Mouse (Mus musculus): ENCODE data around the gene Phf23.

Gene Phf23

GRCm38 (mm10) chr11:70021264-70022132, 25.9 kb downstream of the Phf23 start:
- peak; percentile 99 for DNase-seq (ENCODE audit: low read depth, low spot score)

GRCm38 (mm10) chr11:70023481-70024150, 28.0 kb downstream of the Phf23 start:
- no peak for DNase-seq (ENCODE audit: low read depth, low spot score)

- DNase-seq (ENCODE audit: low read depth, low spot score): no peak
Measured at GRCm38 (mm10) chr11:70024151-70024514, 28.6 kb downstream of the Phf23 start.

- DNase-seq (ENCODE audit: low read depth, low spot score): peak; percentile 75
Measured at GRCm38 (mm10) chr11:70026689-70027088, 31.1 kb downstream of the Phf23 start.

GRCm38 (mm10) chr11:70027397-70027796, 31.8 kb downstream of the Phf23 start:
- DNase-seq (ENCODE audit: low read depth, low spot score): no peak

- DNase-seq (ENCODE audit: low read depth, low spot score): no peak
Measured at GRCm38 (mm10) chr11:70028401-70029129, 33.0 kb downstream of the Phf23 start.

GRCm38 (mm10) chr11:70029130-70029801, 33.7 kb downstream of the Phf23 start:
- DNase-seq (ENCODE audit: low read depth, low spot score): peak; percentile 97

GRCm38 (mm10) chr11:70029829-70030550, 34.4 kb downstream of the Phf23 start:
- DNase-seq (ENCODE audit: low read depth, low spot score): no peak

GRCm38 (mm10) chr11:70030651-70031320, 35.2 kb downstream of the Phf23 start:
- DNase-seq (ENCODE audit: low read depth, low spot score): no peak

- no peak for DNase-seq (ENCODE audit: low read depth, low spot score)
Measured at GRCm38 (mm10) chr11:70031321-70031670, 35.7 kb downstream of the Phf23 start.

- no peak for DNase-seq (ENCODE audit: low read depth, low spot score)
Measured at GRCm38 (mm10) chr11:70038174-70038573, 42.6 kb downstream of the Phf23 start.

GRCm38 (mm10) chr11:70039631-70040030, 44.1 kb downstream of the Phf23 start:
- DNase-seq (ENCODE audit: low read depth, low spot score): no peak

- no peak for DNase-seq (ENCODE audit: low read depth, low spot score)
Measured at GRCm38 (mm10) chr11:70040184-70040583, 44.6 kb downstream of the Phf23 start.

GRCm38 (mm10) chr11:70042309-70043085, 46.9 kb downstream of the Phf23 start:
- DNase-seq (ENCODE audit: low read depth, low spot score): no peak

GRCm38 (mm10) chr11:70043665-70044064, 48.1 kb downstream of the Phf23 start:
- peak; percentile 50 for DNase-seq (ENCODE audit: low read depth, low spot score)

- DNase-seq (ENCODE audit: low read depth, low spot score): no peak
Measured at GRCm38 (mm10) chr11:70045435-70045834, 49.9 kb downstream of the Phf23 start.

GRCm38 (mm10) chr11:70049366-70049765, 53.8 kb downstream of the Phf23 start:
- no peak for DNase-seq (ENCODE audit: low read depth, low spot score)

All from ZHBTc4 (cell line).